Mouse (Mus musculus) stomach, postnatal 0 days (tissue): ENCODE results near the gene Aldh16a1.

Experiments
- CTCF ChIP-seq: IDR thresholded peaks from 2 replicates; pipeline ENCODE4 v1.5.1; 2016; ENCODE audit warnings: antibody characterized with exemption, low read depth, mild to moderate bottlenecking, moderate library complexity
- EP300 ChIP-seq: optimal IDR thresholded peaks from 2 replicates; pipeline ENCODE3; 2016; ENCODE audit warnings: antibody characterized with exemption

DNA sequence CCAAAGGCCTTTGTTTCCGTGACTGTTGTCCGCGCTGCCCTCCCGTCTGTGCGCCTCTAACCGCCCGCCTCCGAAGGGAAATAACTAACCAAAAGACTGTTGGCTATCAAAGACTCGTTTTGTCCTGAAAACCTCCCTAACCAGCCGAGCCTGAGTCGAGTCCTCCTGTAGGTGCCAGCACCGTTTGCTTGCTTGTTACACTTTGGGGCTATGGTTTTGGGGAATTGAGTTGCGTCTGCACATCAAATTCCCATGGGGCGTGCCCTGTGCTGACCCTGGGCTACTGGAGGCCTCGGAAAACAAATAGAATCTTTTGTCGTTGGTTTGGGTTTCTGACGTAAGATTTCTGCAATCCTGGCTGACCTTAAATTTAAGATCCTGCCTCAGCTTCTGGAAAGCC, 25.1 kb downstream of the Aldh16a1 start:
- no peak for TF ChIP-seq CTCF
- TF ChIP-seq EP300, result no peak
